Mouse (Mus musculus): ENCODE data around the gene Klhl3.
"Not testable (repeated sequence)": the region's sequence is repeated elsewhere in the genome, so short reads cannot be mapped to it uniquely, and the experiment has no call there.

Klhl3 gene

DNA sequence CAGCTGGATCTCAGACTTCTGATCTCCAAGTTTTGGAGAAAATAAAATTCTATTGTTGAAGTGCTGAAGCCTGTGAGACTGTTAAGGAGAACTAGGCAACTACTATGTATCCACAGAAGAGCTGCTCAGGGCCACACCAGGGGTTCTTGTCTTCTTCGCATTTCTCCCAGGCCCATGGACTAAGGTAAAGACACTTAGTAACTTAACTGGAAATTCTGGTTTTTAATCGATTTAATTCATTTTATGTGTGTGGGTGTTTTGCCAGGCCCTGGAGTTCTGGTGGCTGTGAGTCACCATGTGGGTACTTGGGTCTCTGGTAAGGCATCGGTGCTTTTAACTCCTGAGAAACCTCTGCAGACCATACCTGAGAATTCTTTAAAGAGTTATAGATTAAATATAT lies 36.2 kb upstream of the Klhl3 start:
- no peak overlapping the region for H3K4me3 ChIP-seq (replicated peaks; ENCODE audit: low read length)
- peaks cover 19% of the 10 kb centered on the region for H3K9me3 ChIP-seq (ENCODE audit: low read length)
- TF ChIP-seq NANOG (IDR thresholded peaks at IDR 0.05; ENCODE audit: borderline replicate concordance, low read length): no peak
- no peak for TF ChIP-seq CTCF (conservative IDR thresholded peaks at IDR 0.05; ENCODE audit: low read length)
- TF ChIP-seq POU5F1 (IDR thresholded peaks at IDR 0.05; ENCODE audit: borderline replicate concordance, low read length): no peak
- peaks cover 11% of the 10 kb centered on the region; the same call in 1 of the 2 replicates for H3K27me3 ChIP-seq (ENCODE audit: insufficient read depth, low read length)
- H3K4me1 ChIP-seq (replicated peaks; ENCODE audit: low read depth, low read length): no peaks in the 10 kb centered on the region
- no peaks in the 10 kb centered on the region for H3K36me3 ChIP-seq (ENCODE audit: insufficient read depth, low read length)

DNA sequence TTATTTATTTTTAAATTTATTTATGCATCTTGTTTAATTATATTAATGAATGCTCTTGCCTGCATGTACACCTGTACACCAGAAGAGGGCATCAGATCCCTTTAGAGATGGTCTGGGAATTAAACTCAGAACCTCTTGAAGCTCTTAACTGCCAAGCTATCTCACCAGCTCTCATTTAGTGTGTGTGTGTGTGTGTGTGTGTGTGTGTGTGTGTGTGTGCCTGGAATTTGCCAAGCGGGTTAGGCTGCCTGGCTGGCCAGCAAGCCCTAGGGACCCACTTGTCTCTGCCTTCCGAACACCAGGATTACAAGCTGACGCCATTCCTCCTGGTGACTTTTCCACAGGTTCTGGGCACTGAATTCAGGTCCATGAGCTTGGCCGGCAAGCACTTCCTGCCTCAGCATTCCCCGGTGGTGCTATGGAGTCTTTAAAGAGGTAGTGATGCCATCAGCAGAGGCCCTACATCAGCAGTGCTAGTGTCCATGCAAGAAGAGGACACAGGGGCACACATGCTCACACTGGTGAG lies 35.7 kb upstream of the Klhl3 start:
- TF ChIP-seq NANOG (IDR thresholded peaks at IDR 0.05; ENCODE audit: borderline replicate concordance, low read length) (no peak), CTCF (conservative IDR thresholded peaks at IDR 0.05; ENCODE audit: low read length) (peak; percentile 56)
- Histone ChIP-seq H3K4me1 (replicated peaks; ENCODE audit: low read depth, low read length) (no peaks in the 10 kb centered on the region), H3K36me3 (ENCODE audit: insufficient read depth, low read length) (no peaks in the 10 kb centered on the region), H3K27me3 (ENCODE audit: insufficient read depth, low read length) (peaks cover 11% of the 10 kb centered on the region; the same call in 1 of the 2 replicates), H3K9me3 (ENCODE audit: low read length) (peaks cover 21% of the 10 kb centered on the region), H3K4me3 (replicated peaks; ENCODE audit: low read length) (no peak overlapping the region)

DNA sequence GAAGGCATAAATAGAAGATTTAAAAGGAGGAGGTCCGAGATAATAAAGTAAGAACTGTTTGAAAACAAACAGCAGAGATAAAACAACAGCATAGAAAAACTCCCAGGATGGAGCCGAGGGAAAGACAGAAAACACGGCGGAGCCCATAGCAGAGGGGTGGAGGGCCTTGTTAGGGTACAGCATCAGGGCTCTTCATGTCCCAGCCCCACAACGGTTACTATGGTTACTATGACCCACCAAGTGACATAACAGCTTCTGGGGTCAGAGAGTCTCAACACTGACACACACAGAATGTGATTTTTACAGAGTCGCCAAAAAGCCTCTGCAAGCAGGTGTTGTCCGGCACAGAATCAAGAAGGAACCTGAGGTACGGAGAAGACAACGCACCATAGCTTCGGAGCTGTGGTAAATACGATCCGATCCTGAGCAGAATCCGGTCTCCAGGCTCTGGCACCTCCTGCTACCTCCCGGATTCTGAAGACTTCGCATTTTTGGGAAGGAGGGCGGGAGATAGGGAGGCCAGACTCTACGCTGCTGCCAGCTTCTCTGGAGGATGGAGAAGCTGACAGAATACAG lies 35.0 kb upstream of the Klhl3 start:
- Histone ChIP-seq H3K4me3 (replicated peaks; ENCODE audit: low read length) (no peak overlapping the region), H3K27me3 (ENCODE audit: insufficient read depth, low read length) (peaks cover 11% of the 10 kb centered on the region; the same call in 1 of the 2 replicates), H3K9me3 (ENCODE audit: low read length) (peaks cover 21% of the 10 kb centered on the region), H3K4me1 (replicated peaks; ENCODE audit: low read depth, low read length) (no peaks in the 10 kb centered on the region), H3K36me3 (ENCODE audit: insufficient read depth, low read length) (no peaks in the 10 kb centered on the region)
- TF ChIP-seq POU5F1 (IDR thresholded peaks at IDR 0.05; ENCODE audit: borderline replicate concordance, low read length) (no peak), CTCF (conservative IDR thresholded peaks at IDR 0.05; ENCODE audit: low read length) (no peak)

DNA sequence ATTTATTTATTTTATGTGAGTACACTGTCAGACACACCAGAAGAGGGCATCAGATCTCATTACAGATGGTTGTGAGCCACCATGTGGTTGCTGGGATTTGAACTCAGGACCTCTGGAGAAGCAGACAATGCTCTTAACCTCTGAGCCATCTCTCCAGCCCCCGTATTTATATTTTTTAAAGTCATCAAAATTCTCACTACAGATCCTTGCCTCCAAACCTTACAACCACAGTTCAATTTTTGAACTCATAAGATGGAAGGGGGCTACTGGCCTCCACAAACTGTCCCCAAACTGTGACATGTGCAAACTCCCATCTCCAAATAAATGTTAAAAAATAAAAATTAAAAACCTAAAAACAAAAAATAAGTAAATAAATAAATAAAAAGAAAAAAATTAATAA lies 34.4 kb upstream of the Klhl3 start:
- peaks cover 21% of the 10 kb centered on the region for H3K9me3 ChIP-seq (ENCODE audit: low read length)
- H3K4me1 ChIP-seq (replicated peaks; ENCODE audit: low read depth, low read length): no peaks in the 10 kb centered on the region
- peaks cover 11% of the 10 kb centered on the region; the same call in 1 of the 2 replicates for H3K27me3 ChIP-seq (ENCODE audit: insufficient read depth, low read length)
- no peak overlapping the region for H3K4me3 ChIP-seq (replicated peaks; ENCODE audit: low read length)
- H3K36me3 ChIP-seq (ENCODE audit: insufficient read depth, low read length): no peaks in the 10 kb centered on the region
- TF ChIP-seq POU5F1 (IDR thresholded peaks at IDR 0.05; ENCODE audit: borderline replicate concordance, low read length): no peak
- no peak for TF ChIP-seq CTCF (conservative IDR thresholded peaks at IDR 0.05; ENCODE audit: low read length)
- TF ChIP-seq NANOG (IDR thresholded peaks at IDR 0.05; ENCODE audit: borderline replicate concordance, low read length): no peak

DNA sequence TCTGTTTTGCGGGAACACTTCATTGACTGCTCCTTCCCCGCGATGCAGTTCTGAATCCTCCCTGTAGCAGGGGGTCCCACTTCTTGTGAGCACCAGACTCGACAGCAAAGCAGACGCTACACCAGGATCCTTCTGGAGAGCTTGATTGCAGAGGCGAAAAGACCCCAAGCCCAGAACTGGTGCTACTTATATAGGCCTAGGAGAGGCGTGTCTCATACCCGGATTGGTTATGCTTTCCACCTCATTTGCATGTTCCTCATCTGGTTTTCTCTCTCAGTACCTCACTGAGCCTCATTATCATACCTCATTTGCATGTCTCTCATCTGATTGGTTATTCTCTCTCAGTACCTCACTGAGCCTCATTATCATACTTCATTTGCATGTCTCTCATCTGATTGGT lies 33.2 kb upstream of the Klhl3 start:
- H3K4me1 ChIP-seq (replicated peaks; ENCODE audit: low read depth, low read length); H3K4me3 ChIP-seq (replicated peaks; ENCODE audit: low read length); H3K36me3 ChIP-seq (ENCODE audit: insufficient read depth, low read length); H3K27me3 ChIP-seq (ENCODE audit: insufficient read depth, low read length): not testable (repeated sequence)
- H3K9me3 ChIP-seq (ENCODE audit: low read length): peaks cover 21% of the 10 kb centered on the region

DNA sequence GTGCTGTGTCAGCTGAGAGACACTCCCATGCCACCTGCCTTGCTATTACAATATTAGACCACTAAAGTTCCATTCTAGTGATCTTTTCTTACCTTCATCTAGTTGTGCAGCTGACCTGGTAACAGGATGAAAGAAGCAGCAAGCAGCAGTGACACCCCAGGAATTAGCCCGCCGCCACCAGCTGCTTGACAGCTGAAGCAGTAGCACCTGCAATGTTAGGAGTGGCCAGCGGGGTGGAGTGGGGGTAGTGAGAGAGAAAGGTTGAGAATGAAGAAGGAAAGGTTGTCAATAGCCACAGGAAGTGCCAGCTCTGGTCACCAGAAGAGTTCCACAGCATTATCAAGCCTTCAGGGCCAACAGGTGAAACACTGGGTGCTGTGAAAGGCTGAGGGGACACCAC lies 18.3 kb upstream of the Klhl3 start:
- TF ChIP-seq CTCF (conservative IDR thresholded peaks at IDR 0.05; ENCODE audit: low read length) (0 out of 2 replicates have a peak, but pooled peaks have one; percentile 11), POU5F1 (IDR thresholded peaks at IDR 0.05; ENCODE audit: borderline replicate concordance, low read length) (no peak)
- no peak overlapping the region for H3K4me3 ChIP-seq (replicated peaks; ENCODE audit: low read length)
- H3K9me3 ChIP-seq (ENCODE audit: low read length): peaks cover 3% of the 10 kb centered on the region; the same call in 1 of the 2 replicates

DNA sequence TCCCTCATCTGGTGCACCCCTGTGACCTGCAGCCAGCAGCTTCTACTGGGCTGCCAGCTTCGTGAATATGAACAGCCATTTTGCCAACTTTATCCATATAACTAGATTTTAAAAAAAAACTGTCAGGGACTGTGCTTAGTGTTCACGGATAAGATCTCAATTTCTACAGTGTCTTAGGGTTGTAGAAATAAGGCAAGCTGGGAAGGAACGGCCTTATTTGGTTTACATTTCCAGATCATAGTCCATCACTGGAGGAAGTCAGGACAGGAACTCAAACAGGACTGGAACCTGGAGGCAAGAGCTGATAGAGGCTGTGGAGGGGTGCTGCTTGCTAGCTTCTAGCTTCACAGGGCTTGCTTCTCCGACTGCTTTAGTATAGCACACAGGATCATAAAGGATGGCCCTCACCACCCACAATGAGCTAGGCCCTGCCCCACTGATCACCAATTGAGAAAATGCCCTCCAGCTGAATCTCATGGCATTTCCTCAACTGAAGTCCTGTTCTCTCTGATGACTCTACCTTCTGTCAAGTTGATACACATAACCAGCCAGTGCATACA lies 16.4 kb upstream of the Klhl3 start:
- TF ChIP-seq CTCF (conservative IDR thresholded peaks at IDR 0.05; ENCODE audit: low read length): no peak
- no peak for TF ChIP-seq POU5F1 (IDR thresholded peaks at IDR 0.05; ENCODE audit: borderline replicate concordance, low read length)
- TF ChIP-seq NANOG (IDR thresholded peaks at IDR 0.05; ENCODE audit: borderline replicate concordance, low read length): no peak
- H3K36me3 ChIP-seq (ENCODE audit: insufficient read depth, low read length): peaks cover 20% of the 10 kb centered on the region

More for the DNA sequence above, 18.3 kb upstream of the Klhl3 start:
- Histone ChIP-seq H3K4me1 (replicated peaks; ENCODE audit: low read depth, low read length) (peaks cover 24% of the 10 kb centered on the region), H3K27me3 (ENCODE audit: insufficient read depth, low read length) (no peaks in the 10 kb centered on the region), H3K36me3 (ENCODE audit: insufficient read depth, low read length) (peaks cover under 1% of the 10 kb centered on the region)

DNA sequence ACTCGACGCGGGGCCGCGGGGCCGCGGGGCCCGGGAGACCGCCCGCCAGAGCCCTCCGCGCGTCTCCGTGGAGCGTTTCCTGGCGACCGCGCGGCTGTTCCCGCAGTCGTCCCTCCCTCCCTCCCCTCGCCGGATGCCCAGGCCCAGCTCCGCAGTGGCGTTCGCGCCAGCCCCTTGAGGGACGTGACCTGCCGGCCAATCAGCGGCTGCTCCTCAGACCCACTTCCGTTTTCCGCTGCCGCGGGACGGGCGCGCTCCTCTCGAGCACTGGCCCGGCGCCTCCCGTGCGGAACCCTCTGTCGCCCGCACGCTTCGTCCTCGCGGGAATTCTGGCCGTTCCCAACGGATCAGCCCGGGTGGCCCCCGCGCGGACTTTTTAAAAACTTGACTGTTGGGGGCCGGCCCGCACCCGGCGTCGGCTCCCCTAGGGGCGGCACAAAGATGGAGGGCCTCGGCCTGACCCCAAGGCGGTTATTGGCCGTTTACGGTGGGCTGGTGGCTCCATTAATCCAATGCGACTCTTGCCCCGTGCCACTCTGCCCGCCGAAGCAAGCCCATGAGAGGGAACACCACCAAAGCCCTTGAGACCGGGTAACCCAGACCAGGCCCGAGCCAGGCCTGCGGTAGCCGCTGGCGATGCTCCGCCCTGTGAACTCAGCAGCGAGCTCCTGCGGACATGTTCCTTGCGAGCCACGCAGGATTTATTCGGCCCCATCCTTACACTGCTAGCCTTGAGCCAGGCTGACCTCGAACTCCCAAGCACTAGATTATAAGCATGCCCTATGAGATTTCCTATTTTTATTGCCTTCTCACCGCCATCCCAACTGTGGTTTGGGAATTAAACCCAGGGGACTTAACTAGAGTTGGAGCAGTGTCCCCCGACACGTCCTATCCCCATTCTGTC lies 15.6 kb upstream of the Klhl3 start:
- no peaks in the 10 kb centered on the region for H3K27me3 ChIP-seq (ENCODE audit: insufficient read depth, low read length)
- H3K4me1 ChIP-seq (replicated peaks; ENCODE audit: low read depth, low read length): peaks cover 46% of the 10 kb centered on the region
- H3K9me3 ChIP-seq (ENCODE audit: low read length): no peaks in the 10 kb centered on the region
- H3K4me3 ChIP-seq (replicated peaks; ENCODE audit: low read length): peak overlapping the region; percentile 91
- H3K36me3 ChIP-seq (ENCODE audit: insufficient read depth, low read length): peaks cover 23% of the 10 kb centered on the region
- TF ChIP-seq POU5F1 (IDR thresholded peaks at IDR 0.05; ENCODE audit: borderline replicate concordance, low read length): no peak
- no peak for TF ChIP-seq NANOG (IDR thresholded peaks at IDR 0.05; ENCODE audit: borderline replicate concordance, low read length)
- no peak for TF ChIP-seq CTCF (conservative IDR thresholded peaks at IDR 0.05; ENCODE audit: low read length)

More for the DNA sequence above, 16.4 kb upstream of the Klhl3 start:
- H3K4me1 ChIP-seq (replicated peaks; ENCODE audit: low read depth, low read length): peaks cover 38% of the 10 kb centered on the region
- H3K9me3 ChIP-seq (ENCODE audit: low read length): no peaks in the 10 kb centered on the region
- peak overlapping the region; percentile 91 for H3K4me3 ChIP-seq (replicated peaks; ENCODE audit: low read length)
- no peaks in the 10 kb centered on the region for H3K27me3 ChIP-seq (ENCODE audit: insufficient read depth, low read length)

Data from E14TG2a.4 (cell line).